Mouse (Mus musculus): ENCODE results near the gene Fam120a. TPM values are rescaled to one million over a fixed set of nuclear protein-coding genes. Genes with fewer than 3 reads are reported as not detected.

Gene Fam120a
- polyA plus RNA-seq (2015; fragmentation: Nextera tagmentation; extraction: Ambion mirVana) = 15.0 and 15.4 TPM in 2 replicates

DNA sequence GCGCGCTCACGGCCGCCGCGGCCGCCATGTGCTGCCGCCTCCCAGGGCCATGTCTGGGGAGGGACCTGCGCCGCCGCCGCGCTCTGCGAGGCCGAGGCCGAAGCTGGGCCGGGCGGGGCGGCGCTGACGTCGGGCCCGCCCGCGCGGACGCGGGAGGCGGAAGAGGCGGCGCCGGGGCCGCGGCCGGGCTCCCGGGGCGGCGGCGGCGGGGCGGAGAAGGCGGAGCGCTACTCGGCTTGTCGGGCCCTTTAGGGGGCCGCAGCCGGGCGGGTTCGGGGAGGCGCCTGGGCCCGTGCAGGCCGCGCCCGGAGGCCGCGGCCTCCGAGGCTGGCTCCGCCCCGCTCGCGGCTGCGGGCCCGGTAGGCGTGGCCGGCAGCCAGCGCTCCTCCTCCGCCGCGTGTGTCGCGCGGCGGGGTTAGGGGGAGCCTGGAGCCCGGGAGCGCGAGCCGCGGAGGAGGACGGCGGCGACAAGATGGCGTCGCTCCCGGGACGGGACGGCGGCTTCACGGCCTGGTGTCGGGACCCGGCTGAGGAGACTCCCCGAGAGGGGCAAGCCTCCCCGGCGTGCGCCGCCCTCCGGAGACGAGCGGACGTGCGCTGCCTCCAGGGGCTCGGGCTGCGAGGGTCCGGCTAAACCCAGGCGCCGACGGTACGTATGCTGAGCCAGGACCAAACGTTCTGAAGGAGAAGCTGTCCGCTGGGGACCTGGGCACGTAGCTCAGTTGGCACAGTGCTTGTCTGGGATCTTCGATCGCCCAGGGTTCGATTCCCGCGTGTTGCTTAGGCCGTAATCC lies at the start of gene Fam120a:
TSS of gene Fam120a (minus strand) at position 62 of the 794 bp plus-strand sequence.

DNA sequence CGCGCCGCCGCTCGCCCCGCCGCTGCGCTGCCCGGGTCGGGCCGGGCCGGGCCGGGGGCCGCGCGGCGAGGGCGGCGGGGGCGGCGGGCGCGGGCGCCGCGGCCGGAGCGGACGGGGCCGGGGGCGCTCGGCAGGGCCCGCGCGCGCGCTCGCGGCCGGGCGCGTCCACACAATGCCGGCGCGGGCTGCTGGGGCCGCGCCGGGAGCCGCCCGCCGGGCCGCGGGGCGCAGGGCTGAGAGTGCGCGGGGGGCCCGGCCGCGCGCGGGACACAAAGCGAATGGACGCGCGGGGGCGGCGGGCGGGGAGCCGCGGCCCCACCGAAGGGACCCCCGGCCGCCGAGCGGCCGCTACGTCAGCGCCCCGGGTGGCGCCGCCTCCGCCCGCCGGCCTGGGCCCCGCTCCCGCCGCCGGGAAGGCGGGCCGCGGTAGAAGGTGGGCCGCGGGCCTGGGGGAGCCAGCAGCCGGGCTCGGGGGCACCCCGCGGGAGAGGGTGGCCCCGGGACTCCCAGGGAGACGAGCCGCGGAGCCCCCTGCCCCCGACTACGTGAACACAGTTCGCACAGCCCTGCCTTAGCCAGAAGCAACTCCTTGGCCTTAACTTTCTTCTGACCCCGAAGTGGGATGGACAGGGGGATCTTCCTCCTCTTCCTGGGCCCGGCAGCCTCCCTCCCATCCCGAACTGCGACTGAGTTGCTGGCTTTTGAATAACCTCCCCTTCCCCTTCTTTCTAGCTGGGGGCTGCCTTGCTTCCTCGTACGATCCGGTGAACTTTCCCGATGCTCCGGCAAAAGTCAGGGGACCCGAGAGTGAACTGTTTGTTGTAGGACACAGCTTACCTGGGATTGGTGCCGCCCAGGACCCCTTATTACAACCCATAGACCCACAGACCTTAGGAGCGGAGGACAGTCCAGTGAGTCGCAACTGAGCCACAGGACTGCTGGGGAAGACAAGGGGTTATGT lies 96.8 kb downstream of the Fam120a start, which contains the start of gene Phf2:
TSS of gene Phf2 (minus strand) at position 349 of the 961 bp plus-strand sequence.

Other genes with a start within 250 kb of the Fam120a start
- 3.8 TPM in 2 replicates for gene Phf2, start 96.9 kb downstream of the Fam120a start, polyA plus RNA-seq (2015; fragmentation: Nextera tagmentation; extraction: Ambion mirVana)
- gene Wnk2, start 180.0 kb upstream of the Fam120a start, polyA plus RNA-seq (2015; fragmentation: Nextera tagmentation; extraction: Ambion mirVana) = 3.9 and 5.2 TPM in 2 replicates
- 58.8 and 62.0 TPM in 2 replicates for gene Ninj1, start 219.5 kb upstream of the Fam120a start, polyA plus RNA-seq (2015; fragmentation: Nextera tagmentation; extraction: Ambion mirVana)
- 97.6 and 99.6 TPM in 2 replicates for gene Card19, start 248.0 kb upstream of the Fam120a start, polyA plus RNA-seq (2015; fragmentation: Nextera tagmentation; extraction: Ambion mirVana)